Comparison of ENCODE assay signal across 10 mouse cellular contexts in genomic region chr8:120520287-120520686, GRCm38 (mm10).
DNase-seq lines count a peak whose midpoint lies in the region; ATAC-seq lines count a peak whose summit lies in the region.
"Had no signal": no experiment of that assay in that cellular context is flagged by ENCODE, and none has a peak within 500 bp of the region (broad histone marks: within the 10 kb centered on the region; RNA-seq: fewer than 3 reads in every experiment).

No protein-coding gene starts in this region.

- WGBS in heart, embryonic 13.5 days: 56% methylated on average over 15 of the region's 15 CpGs
- 64% methylated on average over 15 of the region's 15 CpGs for WGBS in forebrain, embryonic 15.5 days
- WGBS in midbrain, embryonic 10.5 days: 67% methylated on average over 15 of the region's 15 CpGs

- no peak for ATAC-seq in heart, embryonic 13.5 days (ENCODE audit: extremely low read depth, insufficient number of reproducible peaks, low FRiP score, low TSS enrichment)
- no peak for ATAC-seq in forebrain, embryonic 15.5 days (replicated peaks)

- H3K27me3 ChIP-seq in heart, embryonic 13.5 days (replicated peaks): no peaks in the 10 kb centered on the region
- no peaks in the 10 kb centered on the region for H3K27me3 ChIP-seq in forebrain, embryonic 15.5 days
- H3K27me3 ChIP-seq in midbrain, embryonic 10.5 days (ENCODE audit: low read depth, poor library complexity, severe bottlenecking): peaks cover 89% of the 10 kb centered on the region

- no peak for DNase-seq in heart, adult 9 months (ENCODE audit: low spot score in 2 of 2)
- DNase-seq in ES-CJ7 (ENCODE audit: low read depth, low spot score): peak; percentile 36
- DNase-seq in midbrain, embryonic 10.5 days (ENCODE audit: low spot score): no peak
- DNase-seq in adrenal gland, adult 18-20 months (ENCODE audit: low spot score in 2 of 2): no peak
- no peak for DNase-seq in urinary bladder, postnatal 10 days (ENCODE audit: low spot score)
- no peak for DNase-seq in cerebellum, postnatal 36 days
- DNase-seq: gastrocnemius, postnatal 10 days; kidney, postnatal 36 days had no signal

- peak overlapping the region; percentile 25 for H3K4me2 ChIP-seq in heart, embryonic 13.5 days
- peak overlapping the region; percentile 34; the same call in 1 of the 2 replicates for H3K4me2 ChIP-seq in forebrain, embryonic 15.5 days (replicated peaks)

- H3K4me3 ChIP-seq in heart, embryonic 13.5 days: no peak overlapping the region
- H3K4me3 ChIP-seq in forebrain, embryonic 15.5 days: no peak overlapping the region
- H3K4me3 ChIP-seq in midbrain, embryonic 10.5 days: peak overlapping the region; percentile 30

- H3K9ac ChIP-seq in heart, embryonic 13.5 days: peak overlapping the region; percentile 55
- no peak overlapping the region for H3K9ac ChIP-seq in forebrain, embryonic 15.5 days (replicated peaks)

- H3K9me3 ChIP-seq in heart, embryonic 13.5 days: no peaks in the 10 kb centered on the region
- H3K9me3 ChIP-seq in forebrain, embryonic 15.5 days: no peaks in the 10 kb centered on the region
- no peaks in the 10 kb centered on the region for H3K9me3 ChIP-seq in midbrain, embryonic 10.5 days (replicated peaks)

- no peaks in the 10 kb centered on the region for H3K36me3 ChIP-seq in heart, embryonic 13.5 days
- no peaks in the 10 kb centered on the region for H3K36me3 ChIP-seq in forebrain, embryonic 15.5 days
- H3K36me3 ChIP-seq in midbrain, embryonic 10.5 days: no peaks in the 10 kb centered on the region

- H3K27ac ChIP-seq in heart, embryonic 13.5 days (replicated peaks): peak overlapping the region; percentile 55
- peak overlapping the region; percentile 95 for H3K27ac ChIP-seq in forebrain, embryonic 15.5 days (replicated peaks)
- peak overlapping the region; percentile 81 for H3K27ac ChIP-seq in midbrain, embryonic 10.5 days (replicated peaks)

- H3K4me1 ChIP-seq in heart, embryonic 13.5 days: peaks cover 89% of the 10 kb centered on the region
- H3K4me1 ChIP-seq in forebrain, embryonic 15.5 days: peaks cover 97% of the 10 kb centered on the region
- peaks cover 100% of the 10 kb centered on the region for H3K4me1 ChIP-seq in midbrain, embryonic 10.5 days
